Mouse (Mus musculus): ENCODE measurements around the gene Rdh1. TPM values are rescaled to one million over a fixed set of nuclear protein-coding genes. Genes with fewer than 3 reads are reported as not detected.

The Rdh1 gene
- polyA plus RNA-seq, 1 experiment = not detected

GRCm38 (mm10) chr10:127730285-127730932, 29.1 kb upstream of the Rdh1 start:
- TF ChIP-seq POLR2A (IDR thresholded peaks at IDR 0.05; ENCODE audit: borderline replicate concordance, control insufficient read depth, low read depth, low read length) = no peak
- no peak for TF ChIP-seq CTCF (IDR thresholded peaks at IDR 0.05; ENCODE audit: control insufficient read depth, insufficient read depth, low read length)
- WGBS = 68% methylated on average over 11 of the region's 11 CpGs
- no peak overlapping the region for H3K4me3 ChIP-seq (replicated peaks; ENCODE audit: control insufficient read depth, low read depth, low read length)
- peaks cover 3% of the 10 kb centered on the region; the same call in 1 of the 2 replicates for H3K4me1 ChIP-seq (ENCODE audit: control insufficient read depth, insufficient read depth, low read length)
- peak overlapping the region; percentile 30 for H3K27ac ChIP-seq (ENCODE audit: control insufficient read depth, insufficient read depth, low read depth, low read length, poor library complexity)

- Histone ChIP-seq H3K27ac (ENCODE audit: control insufficient read depth, insufficient read depth, low read depth, low read length, poor library complexity) (peak overlapping the region; percentile 34), H3K4me1 (ENCODE audit: control insufficient read depth, insufficient read depth, low read length) (peaks cover 3% of the 10 kb centered on the region; the same call in 1 of the 2 replicates), H3K4me3 (replicated peaks; ENCODE audit: control insufficient read depth, low read depth, low read length) (no peak overlapping the region)
- TF ChIP-seq CTCF (IDR thresholded peaks at IDR 0.05; ENCODE audit: control insufficient read depth, insufficient read depth, low read length) = no peak
- TF ChIP-seq POLR2A (IDR thresholded peaks at IDR 0.05; ENCODE audit: borderline replicate concordance, control insufficient read depth, low read depth, low read length) = no peak
- 61% methylated on average over 9 of the region's 9 CpGs for WGBS
These were observed 28.6 kb upstream of the Rdh1 start for GRCm38 (mm10) chr10:127730933-127731310.

- Histone ChIP-seq H3K27ac (ENCODE audit: control insufficient read depth, insufficient read depth, low read depth, low read length, poor library complexity) (peak overlapping the region; percentile 34; the same call in 1 of the 2 replicates), H3K4me1 (ENCODE audit: control insufficient read depth, insufficient read depth, low read length) (peaks cover 3% of the 10 kb centered on the region; the same call in 1 of the 2 replicates), H3K4me3 (replicated peaks; ENCODE audit: control insufficient read depth, low read depth, low read length) (no peak overlapping the region)
- 19% methylated on average over 5 of the region's 5 CpGs for WGBS
- TF ChIP-seq CTCF (IDR thresholded peaks at IDR 0.05; ENCODE audit: control insufficient read depth, insufficient read depth, low read length) (no peak), POLR2A (IDR thresholded peaks at IDR 0.05; ENCODE audit: borderline replicate concordance, control insufficient read depth, low read depth, low read length) (no peak)
These were observed 28.1 kb upstream of the Rdh1 start for GRCm38 (mm10) chr10:127731397-127731796.

- H3K27ac ChIP-seq (ENCODE audit: control insufficient read depth, insufficient read depth, low read depth, low read length, poor library complexity) = no peak overlapping the region
- 51% methylated on average over 5 of the region's 5 CpGs for WGBS
- peaks cover 6% of the 10 kb centered on the region for H3K4me1 ChIP-seq (ENCODE audit: control insufficient read depth, insufficient read depth, low read length)
These were observed 25.1 kb upstream of the Rdh1 start for GRCm38 (mm10) chr10:127734434-127734833.

GRCm38 (mm10) chr10:127736266-127736665, 23.3 kb upstream of the Rdh1 start:
- TF ChIP-seq CTCF (IDR thresholded peaks at IDR 0.05; ENCODE audit: control insufficient read depth, insufficient read depth, low read length) (no peak), POLR2A (IDR thresholded peaks at IDR 0.05; ENCODE audit: borderline replicate concordance, control insufficient read depth, low read depth, low read length) (no peak)
- peak overlapping the region; percentile 81; the same call in 1 of the 2 replicates for H3K27ac ChIP-seq (ENCODE audit: control insufficient read depth, insufficient read depth, low read depth, low read length, poor library complexity)
- WGBS = 22% methylated on average over 2 of the region's 2 CpGs
- H3K4me1 ChIP-seq (ENCODE audit: control insufficient read depth, insufficient read depth, low read length) = peaks cover 4% of the 10 kb centered on the region
- H3K4me3 ChIP-seq (replicated peaks; ENCODE audit: control insufficient read depth, low read depth, low read length) = no peak overlapping the region

More at GRCm38 (mm10) chr10:127734434-127734833, 25.1 kb upstream of the Rdh1 start:
- TF ChIP-seq CTCF (IDR thresholded peaks at IDR 0.05; ENCODE audit: control insufficient read depth, insufficient read depth, low read length) = no peak
- TF ChIP-seq POLR2A (IDR thresholded peaks at IDR 0.05; ENCODE audit: borderline replicate concordance, control insufficient read depth, low read depth, low read length) = no peak
- no peak overlapping the region for H3K4me3 ChIP-seq (replicated peaks; ENCODE audit: control insufficient read depth, low read depth, low read length)

- Histone ChIP-seq H3K27ac (ENCODE audit: control insufficient read depth, insufficient read depth, low read depth, low read length, poor library complexity) (peak overlapping the region; percentile 81), H3K4me1 (ENCODE audit: control insufficient read depth, insufficient read depth, low read length) (peaks cover 3% of the 10 kb centered on the region), H3K4me3 (replicated peaks; ENCODE audit: control insufficient read depth, low read depth, low read length) (no peak overlapping the region)
- TF ChIP-seq POLR2A (IDR thresholded peaks at IDR 0.05; ENCODE audit: borderline replicate concordance, control insufficient read depth, low read depth, low read length) = no peak
- no peak for TF ChIP-seq CTCF (IDR thresholded peaks at IDR 0.05; ENCODE audit: control insufficient read depth, insufficient read depth, low read length)
- WGBS = 14% methylated on average over 4 of the region's 4 CpGs
These were observed 22.6 kb upstream of the Rdh1 start for GRCm38 (mm10) chr10:127736916-127737315.

- no peak for TF ChIP-seq POLR2A (IDR thresholded peaks at IDR 0.05; ENCODE audit: borderline replicate concordance, control insufficient read depth, low read depth, low read length)
- TF ChIP-seq CTCF (IDR thresholded peaks at IDR 0.05; ENCODE audit: control insufficient read depth, insufficient read depth, low read length) = no peak
- WGBS = 26% methylated on average over 2 of the region's 2 CpGs
- Histone ChIP-seq H3K4me1 (ENCODE audit: control insufficient read depth, insufficient read depth, low read length) (peaks cover 4% of the 10 kb centered on the region), H3K4me3 (replicated peaks; ENCODE audit: control insufficient read depth, low read depth, low read length) (no peak overlapping the region), H3K27ac (ENCODE audit: control insufficient read depth, insufficient read depth, low read depth, low read length, poor library complexity) (peak overlapping the region; percentile 74)
These were observed 22.0 kb upstream of the Rdh1 start for GRCm38 (mm10) chr10:127737552-127737951.

- TF ChIP-seq CTCF (IDR thresholded peaks at IDR 0.05; ENCODE audit: control insufficient read depth, insufficient read depth, low read length) (peak; percentile 57), POLR2A (IDR thresholded peaks at IDR 0.05; ENCODE audit: borderline replicate concordance, control insufficient read depth, low read depth, low read length) (no peak)
- WGBS = 42% methylated on average over 13 of the region's 13 CpGs
- peaks cover 4% of the 10 kb centered on the region for H3K4me1 ChIP-seq (ENCODE audit: control insufficient read depth, insufficient read depth, low read length)
- no peak overlapping the region for H3K4me3 ChIP-seq (replicated peaks; ENCODE audit: control insufficient read depth, low read depth, low read length)
- peak overlapping the region; percentile 30 for H3K27ac ChIP-seq (ENCODE audit: control insufficient read depth, insufficient read depth, low read depth, low read length, poor library complexity)
These were observed 21.2 kb upstream of the Rdh1 start for GRCm38 (mm10) chr10:127738151-127738882.
